ENCODE assay signal across 8 mouse cellular contexts in the genomic region with DNA sequence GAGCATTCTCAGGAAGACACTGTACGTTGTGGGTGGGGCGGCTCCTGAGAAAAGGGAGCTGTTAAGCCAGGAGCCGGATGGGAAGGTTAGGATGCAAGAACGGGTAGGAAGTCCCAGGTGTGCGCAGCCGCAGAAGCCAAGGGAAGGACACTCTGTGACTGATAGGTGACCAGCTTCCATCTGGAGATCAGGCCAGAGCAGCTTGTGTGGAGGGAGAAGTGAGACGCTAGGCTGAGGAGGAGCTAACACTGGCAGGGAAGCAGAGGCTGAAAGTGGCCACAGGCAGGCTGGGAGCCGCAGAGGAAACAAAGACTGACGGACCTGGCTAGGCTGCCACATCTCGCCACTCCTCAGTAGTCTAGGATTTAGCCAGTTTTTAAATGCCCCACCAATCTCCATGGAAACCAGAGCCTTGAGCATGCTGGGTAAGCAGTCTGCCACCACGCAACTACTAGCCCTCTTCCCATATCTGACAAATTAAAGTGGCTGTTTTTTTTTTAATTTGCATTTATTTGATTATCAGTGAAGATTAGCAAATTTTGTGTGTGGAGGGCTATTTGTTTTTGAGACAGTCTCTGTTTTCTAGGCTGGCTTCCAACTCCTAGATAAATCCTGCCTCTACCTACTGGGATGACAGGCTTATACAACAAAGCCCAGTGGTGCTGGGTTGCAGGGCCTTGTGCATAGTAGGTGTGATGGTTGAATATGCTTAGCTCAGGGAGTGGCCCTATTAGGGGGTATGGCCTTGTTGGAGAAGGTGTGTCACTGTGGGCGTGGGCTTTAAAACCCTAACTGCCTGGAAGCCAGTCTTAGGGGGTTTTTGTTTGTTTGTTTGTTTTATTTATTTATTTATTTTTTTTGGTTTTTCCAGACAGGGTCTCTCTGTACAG. TPM values are rescaled to one million over a fixed set of nuclear protein-coding genes. Genes with fewer than 3 reads are reported as not detected.
DNase-seq lines count a peak whose midpoint lies in the region; ATAC-seq lines count a peak whose summit lies in the region.

No protein-coding gene starts in this region.

- no peaks in the 10 kb centered on the region for H3K9me3 ChIP-seq in embryonic facial prominence, embryonic 10.5 days
- H3K9me3 ChIP-seq in midbrain, embryonic 15.5 days, result no peaks in the 10 kb centered on the region

- no peak overlapping the region for H3K4me3 ChIP-seq in embryonic facial prominence, embryonic 10.5 days
- no peak overlapping the region for H3K4me3 ChIP-seq in midbrain, embryonic 15.5 days

- H3K27me3 ChIP-seq in embryonic facial prominence, embryonic 10.5 days (replicated peaks; ENCODE audit: low read depth, poor library complexity, severe bottlenecking), result no peaks in the 10 kb centered on the region
- H3K27me3 ChIP-seq in midbrain, embryonic 15.5 days (replicated peaks), result no peaks in the 10 kb centered on the region

- H3K4me2 ChIP-seq in midbrain, embryonic 15.5 days, result peak overlapping the region; percentile 20

- ATAC-seq in midbrain, embryonic 15.5 days (replicated peaks), result peak; percentile 69; the same call in 1 of the 2 replicates

- 71% methylated on average over 12 of the region's 12 CpGs for WGBS in embryonic facial prominence, embryonic 10.5 days
- WGBS in midbrain, embryonic 15.5 days, result 34% methylated on average over 12 of the region's 12 CpGs

- H3K27ac ChIP-seq in embryonic facial prominence, embryonic 10.5 days (replicated peaks), result peak overlapping the region; percentile 66
- peak overlapping the region; percentile 32 for H3K27ac ChIP-seq in midbrain, embryonic 15.5 days

- no peaks in the 10 kb centered on the region for H3K36me3 ChIP-seq in embryonic facial prominence, embryonic 10.5 days (replicated peaks)
- H3K36me3 ChIP-seq in midbrain, embryonic 15.5 days (replicated peaks), result no peaks in the 10 kb centered on the region

- peaks cover 40% of the 10 kb centered on the region for H3K4me1 ChIP-seq in embryonic facial prominence, embryonic 10.5 days
- peaks cover 22% of the 10 kb centered on the region for H3K4me1 ChIP-seq in midbrain, embryonic 15.5 days

- peak; percentile 49 for DNase-seq in right cerebral cortex, adult 18-20 months
- no peak for DNase-seq in right cerebral cortex, postnatal 14 days
- DNase-seq in embryonic facial prominence, embryonic 10.5 days (ENCODE audit: low spot score), result no peak
- peak; percentile 27 to 39 for DNase-seq in layer of hippocampus, postnatal 10 days (ENCODE audit: low spot score in 2 of 2)
- no peak for DNase-seq in T-cell, adult 2 months (ENCODE audit: low spot score)
- DNase-seq in cerebellum, adult 9-10 months, result no peak
- no peak for DNase-seq in ovary, postnatal 36 days (ENCODE audit: low spot score)

- no peak overlapping the region for H3K9ac ChIP-seq in midbrain, embryonic 15.5 days

RNA-seq across cellular contexts. Expression of a gene that starts 44.8 kb away (rescaled TPM):
- not detected in 2 replicates for polyA plus RNA-seq in embryonic facial prominence, embryonic 10.5 days (2016; fragmentation: Nextera tagmentation; extraction: Ambion mirVana)
- total RNA-seq in layer of hippocampus, postnatal 10 days (2021), result under 1 TPM; 0.18 to 0.48 TPM
- not detected in 2 replicates for polyA plus RNA-seq in midbrain, embryonic 15.5 days (2015; fragmentation: Nextera tagmentation; extraction: Ambion mirVana)

Comparison
In these comparisons a context has a peak if more than half of its experiments do, and no peak if none do; other contexts are left out.
1. DNase-seq: peak in right cerebral cortex, adult 18-20 months (single experiment) and layer of hippocampus, postnatal 10 days (2 of 2); none in right cerebral cortex, postnatal 14 days (single experiment), embryonic facial prominence, embryonic 10.5 days (single experiment), T-cell, adult 2 months (single experiment), cerebellum, adult 9-10 months (single experiment) and ovary, postnatal 36 days (single experiment).